Mouse (Mus musculus): ENCODE measurements around the gene Cdr2.
"Not testable (repeated sequence)": the region's sequence is repeated elsewhere in the genome, so short reads cannot be mapped to it uniquely, and the experiment has no call there.

Cdr2 gene

DNA sequence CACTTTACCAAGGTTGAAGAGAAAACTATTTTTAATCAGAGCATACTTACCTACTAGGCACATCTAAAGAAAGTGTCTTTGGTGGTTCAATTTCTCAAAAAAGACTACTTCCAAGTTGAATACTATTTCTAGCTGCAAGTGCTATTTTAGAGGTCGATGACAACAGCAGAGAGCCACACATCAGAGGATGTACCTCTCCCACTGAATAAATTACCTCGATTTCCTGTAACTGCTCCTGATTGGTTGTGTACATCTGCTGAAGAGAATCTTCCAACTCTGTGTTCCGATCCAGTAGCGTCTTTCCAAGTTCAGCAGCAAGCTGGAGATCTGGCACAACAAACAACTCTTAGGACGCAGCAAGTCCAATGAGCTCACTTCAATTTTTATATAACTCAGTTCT, 12.0 kb downstream of the Cdr2 start:
- DNase-seq: no peak

DNA sequence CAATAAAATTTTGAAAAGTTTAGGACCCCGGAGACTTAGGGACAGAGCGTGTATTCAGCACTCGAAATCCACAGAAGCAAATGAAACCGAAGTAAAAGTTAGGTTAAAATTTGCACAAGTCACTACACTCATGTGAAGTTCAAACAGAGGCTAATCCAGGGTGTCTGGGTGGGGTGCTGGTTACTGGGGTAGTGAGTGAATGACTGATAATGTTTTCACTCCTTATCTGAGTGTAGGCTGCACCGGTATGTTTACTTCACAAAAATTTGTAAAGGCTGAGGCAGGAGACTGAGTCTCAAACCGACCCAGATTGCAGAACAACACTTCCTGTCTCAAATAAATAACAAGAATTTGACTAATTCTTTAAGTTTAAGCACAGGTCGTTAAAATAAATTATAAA, 12.9 kb downstream of the Cdr2 start:
- DNase-seq: peak; percentile 82

DNA sequence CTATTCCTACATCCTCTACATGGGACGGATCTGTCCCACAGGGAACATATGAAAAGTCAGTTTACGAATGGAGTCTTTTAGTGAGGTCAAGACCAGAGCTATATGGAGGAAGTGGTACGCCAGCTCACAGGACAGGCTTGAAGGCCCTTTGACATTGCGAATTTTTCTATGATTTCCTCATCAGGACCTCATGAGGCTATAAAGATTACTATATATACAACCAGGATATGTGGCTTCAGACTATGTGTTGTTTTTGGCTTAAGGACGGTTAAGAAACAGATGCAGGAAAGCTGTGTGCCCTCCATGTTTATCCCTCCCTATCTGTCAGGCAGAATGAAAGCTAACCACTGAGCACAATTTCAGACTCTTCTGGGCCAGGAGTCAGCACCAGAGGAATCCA, 19.0 kb downstream of the Cdr2 start:
- DNase-seq: no peak

DNA sequence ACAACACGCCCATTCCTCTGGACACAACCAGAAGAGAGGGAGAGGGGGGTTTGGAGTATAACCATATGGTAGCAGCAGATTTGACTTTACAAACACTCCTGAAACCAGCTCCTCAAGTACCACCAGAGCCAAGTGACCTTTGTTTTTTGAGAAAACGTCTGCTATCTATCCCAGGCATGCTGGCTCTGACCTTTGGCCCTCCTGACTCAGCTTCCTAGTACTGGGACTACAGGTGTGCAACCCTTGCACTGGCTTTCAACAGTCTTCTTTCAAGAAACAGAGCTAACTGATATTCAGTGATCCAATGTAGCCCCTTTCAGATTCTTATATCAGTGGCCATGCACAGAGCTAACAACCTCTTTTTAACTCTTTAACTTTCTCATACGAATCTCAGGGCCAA, 20.2 kb downstream of the Cdr2 start:
- no peak for DNase-seq

DNA sequence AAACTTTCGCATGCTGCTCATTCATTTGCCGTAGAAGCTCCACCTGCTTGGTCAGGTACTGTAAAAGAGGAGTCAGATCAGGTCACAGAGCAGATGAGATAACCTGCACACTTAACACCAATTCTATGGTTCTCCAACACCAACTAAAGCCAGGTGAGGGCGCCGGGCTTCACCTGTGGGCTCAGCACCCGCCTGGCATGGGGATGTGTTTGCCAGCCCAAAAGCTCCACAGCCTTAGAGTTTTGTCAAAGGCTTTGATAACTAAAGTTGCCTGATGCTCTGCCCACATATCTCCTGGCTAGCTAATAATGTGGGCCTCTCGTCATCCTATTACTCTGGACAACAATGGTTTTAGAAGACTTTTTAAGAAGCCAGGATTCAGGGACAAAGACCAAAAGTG, 21.5 kb downstream of the Cdr2 start:
- DNase-seq: peak; percentile 30

DNA sequence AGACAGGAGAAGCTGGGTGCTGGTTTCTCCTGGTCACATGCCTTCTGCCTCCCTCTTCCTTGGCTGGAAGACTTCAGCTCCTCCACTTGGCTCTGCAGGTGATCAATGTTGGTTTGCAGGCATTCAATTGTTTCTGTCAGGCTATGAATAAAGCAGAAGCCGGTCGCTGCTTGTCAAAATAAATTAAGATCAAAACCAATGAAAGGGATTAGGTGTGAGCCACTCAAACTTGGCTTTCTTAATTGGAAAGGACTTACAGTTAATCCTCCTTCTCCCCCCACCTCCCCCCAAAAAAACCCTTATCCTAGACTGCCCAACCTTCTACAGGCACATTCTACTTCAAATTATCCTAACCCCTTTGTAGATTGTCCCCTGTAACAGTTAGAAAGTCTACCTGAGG, 22.0 kb downstream of the Cdr2 start:
- DNase-seq: no peak

DNA sequence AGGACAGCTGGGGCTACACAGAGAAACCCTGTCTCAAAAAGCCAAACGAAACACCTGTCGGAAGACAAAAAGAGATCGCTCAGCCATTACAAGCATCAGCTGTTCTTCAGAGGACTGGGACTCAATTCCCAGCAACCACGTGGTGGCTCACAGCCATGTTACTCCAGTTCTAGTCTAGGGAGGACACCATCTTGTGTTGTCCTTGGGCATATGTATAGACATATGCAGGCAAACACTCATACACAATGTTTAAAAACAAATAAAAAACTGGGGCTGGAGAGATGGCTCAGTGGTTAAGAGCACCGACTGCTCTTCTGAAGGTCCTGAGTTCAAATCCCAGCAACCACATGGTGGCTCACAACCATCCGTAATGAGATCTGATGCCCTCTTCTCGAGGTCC, 28.5 kb downstream of the Cdr2 start:
- DNase-seq: not testable (repeated sequence)

DNA sequence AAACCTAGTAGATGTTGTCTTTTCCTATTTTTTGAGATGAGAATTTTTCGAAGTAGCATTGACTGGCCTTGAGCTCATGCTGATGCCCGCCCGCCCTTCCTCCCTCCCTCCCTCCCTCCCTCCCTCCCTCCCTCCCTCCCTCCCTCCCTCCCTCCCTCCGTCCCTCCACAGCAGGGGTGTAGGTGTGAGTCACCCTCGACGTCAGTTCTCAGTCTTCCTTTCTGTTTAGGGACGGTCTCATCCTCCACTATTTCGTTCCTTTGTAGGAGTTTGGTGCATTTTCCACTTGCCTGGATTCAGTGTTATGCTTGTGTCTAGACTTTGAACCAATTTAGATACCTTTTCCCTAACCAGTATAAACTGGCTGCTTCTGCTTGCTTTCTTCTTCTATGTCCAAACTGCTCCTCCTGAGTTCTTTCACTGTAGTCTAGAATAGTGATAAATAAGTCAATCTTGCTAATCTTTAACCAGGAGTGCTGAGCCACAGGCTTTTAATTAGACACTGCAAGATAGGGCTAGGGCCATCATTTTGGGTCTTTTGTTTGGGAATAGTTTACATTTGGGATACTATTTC, 38.1 kb downstream of the Cdr2 start:
- DNase-seq: no peak

DNA sequence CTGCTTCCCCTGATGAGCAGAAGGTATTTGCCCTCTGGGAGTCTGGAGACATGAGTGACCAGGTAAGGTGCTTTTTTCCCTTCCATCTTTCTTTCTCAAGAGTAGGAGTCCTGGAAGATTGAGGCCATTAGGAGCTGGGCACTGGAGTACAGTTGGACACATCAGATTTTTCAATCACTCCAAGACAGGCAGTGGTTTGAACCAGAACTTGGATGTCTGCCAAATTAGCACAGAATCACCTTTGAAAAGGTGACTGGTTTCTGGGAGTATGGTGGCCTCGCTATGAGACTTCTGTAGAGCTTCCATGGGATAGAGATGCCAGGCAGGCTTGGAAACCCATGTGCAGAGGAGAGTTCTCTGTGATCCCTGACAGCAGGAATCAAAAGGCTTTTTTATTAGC, 39.6 kb downstream of the Cdr2 start:
- no peak for DNase-seq

DNA sequence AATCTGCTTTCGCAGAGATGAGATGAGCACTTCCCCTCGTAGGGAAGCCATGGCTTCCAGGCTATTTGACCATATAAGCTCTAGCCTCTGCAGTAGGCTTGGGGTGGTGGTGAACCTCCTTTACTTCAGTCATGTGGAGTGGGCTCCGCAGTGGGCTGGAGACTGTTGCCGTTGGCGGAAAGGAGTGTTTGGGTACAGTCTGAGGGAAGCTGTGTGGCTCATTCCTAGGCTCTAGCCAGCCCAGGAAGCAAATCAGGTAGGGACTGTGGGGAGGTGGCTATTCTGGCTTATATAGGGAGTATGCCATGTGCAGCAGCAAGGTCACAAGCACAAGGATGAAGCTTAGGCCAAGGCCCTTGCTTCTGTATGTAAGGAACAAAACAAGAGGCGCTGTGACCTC, 40.9 kb downstream of the Cdr2 start:
- no peak for DNase-seq

DNA sequence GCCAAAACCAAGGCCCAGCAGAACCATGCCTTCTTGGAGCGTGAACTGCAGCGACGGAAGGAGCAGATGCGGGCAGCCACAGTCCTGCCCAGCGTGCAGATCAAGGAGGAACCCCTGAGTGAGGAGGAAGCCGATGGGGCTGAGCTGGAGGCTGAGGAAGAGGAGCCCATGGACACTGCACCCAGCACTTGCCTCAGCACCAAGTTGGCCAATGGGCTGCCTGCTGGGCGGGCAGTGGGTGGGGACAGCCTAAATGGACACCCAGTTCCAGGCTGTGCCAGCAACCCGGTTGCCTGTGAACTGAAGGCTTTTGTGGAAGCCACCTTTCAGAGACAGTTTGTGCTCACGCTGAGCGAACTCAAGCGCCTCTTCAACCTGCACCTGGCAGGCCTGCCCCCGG, 41.8 kb downstream of the Cdr2 start:
- DNase-seq: no peak

DNA sequence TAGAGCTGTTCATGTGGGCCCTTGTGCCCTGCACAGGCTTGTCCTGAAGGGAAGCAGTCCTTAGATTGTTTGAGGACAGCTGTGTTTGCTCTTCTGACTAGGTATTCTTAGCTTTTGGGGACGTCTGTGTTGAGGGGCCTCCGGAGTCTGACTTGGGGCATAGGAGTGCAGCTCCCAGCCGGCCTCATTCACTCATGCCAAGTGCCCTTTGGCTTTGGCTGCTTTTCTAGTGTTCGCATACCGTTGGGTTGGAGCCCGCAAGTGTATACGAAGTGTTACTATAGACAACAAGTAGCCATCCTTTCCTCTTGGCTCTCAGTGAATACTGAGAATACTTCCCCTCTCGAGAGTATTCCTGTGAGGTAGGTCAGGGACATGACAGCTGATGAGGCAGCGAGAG, 43.9 kb downstream of the Cdr2 start:
- no peak for DNase-seq

DNA sequence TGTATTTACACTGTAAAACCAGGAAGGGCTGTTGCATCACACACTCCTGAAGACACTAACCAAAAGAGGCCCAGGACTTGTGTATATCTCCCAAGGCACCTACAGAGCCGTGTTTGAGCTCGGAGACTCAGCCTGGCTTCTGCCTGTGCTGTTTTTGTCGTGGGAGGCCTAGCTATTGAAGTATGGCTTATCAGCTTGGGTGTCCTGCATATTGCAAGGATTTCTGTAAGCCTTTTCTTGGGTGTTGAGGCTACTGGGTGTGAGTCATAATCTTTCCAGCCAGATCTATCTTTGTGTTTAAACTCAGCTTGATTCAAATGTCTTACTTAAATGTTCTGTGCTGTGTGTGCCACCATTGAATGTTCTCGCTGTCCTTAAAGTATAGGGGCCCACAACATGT, 45.6 kb downstream of the Cdr2 start:
- no peak for DNase-seq

DNA sequence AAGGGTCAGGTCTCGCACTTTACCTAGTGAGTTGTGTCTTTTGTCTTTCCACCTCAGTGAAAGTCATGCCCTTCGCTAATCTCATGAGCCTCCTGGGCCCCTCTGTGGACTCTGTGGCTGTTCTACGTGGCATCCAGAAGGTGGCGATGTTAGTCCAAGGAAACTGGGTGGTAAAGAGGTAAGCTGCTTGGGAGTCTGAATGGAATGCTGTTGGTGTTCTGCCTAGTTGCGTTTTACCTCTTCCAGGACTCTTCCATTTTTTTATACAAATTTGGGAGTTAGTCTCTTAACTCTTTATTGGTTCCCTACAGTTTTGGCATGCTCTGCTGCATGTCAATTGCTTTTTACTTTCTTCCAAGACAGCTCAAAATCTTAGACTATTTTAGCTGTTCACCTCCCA, 47.4 kb downstream of the Cdr2 start:
- DNase-seq: peak; percentile 69

DNA sequence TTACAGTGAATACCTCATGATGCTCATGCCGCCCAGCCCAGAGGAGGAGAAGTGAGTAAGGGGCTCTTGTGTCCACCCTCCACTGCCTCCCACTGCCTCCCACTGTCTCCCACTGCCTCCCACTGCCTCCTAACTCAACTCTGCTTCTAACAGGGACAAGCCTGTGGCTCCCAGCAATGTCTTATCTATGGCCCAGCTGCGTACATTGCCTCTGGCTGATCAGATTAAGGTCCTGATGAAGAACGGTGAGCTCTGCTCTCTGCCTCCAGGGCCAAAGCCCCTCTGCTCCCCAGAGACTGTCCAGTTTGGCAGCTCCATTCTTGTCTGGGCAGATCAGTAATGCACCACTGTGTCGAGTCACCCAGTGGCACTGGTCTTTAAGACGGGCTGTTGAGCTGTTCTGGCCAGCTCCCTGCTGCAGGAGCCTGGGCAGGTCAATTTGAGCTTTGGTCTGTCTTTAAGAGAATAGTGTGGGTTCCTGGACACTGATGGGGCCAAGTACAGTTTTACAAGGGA, 48.4 kb downstream of the Cdr2 start:
- DNase-seq: peak; percentile 30

DNA sequence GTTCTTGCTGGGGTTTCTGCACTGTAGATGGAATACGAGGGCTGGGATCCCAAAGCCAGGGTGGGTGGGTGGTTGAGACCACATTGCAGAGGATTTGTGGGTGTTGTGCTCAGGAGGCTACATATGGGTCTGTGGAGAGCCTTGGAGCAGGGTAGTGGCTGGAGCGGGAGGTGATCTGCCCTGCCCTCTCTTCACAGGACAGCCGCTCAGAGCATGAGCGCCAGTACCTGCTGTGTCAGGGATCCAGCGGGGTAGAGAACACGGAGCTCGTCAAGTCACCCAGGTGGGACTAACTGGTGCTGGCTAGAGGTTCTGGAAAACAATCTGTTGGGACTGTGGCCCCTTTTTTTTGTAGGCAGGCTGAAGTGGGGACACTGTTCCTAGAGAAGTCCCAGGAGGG, 49.0 kb downstream of the Cdr2 start:
- no peak for DNase-seq

DNA sequence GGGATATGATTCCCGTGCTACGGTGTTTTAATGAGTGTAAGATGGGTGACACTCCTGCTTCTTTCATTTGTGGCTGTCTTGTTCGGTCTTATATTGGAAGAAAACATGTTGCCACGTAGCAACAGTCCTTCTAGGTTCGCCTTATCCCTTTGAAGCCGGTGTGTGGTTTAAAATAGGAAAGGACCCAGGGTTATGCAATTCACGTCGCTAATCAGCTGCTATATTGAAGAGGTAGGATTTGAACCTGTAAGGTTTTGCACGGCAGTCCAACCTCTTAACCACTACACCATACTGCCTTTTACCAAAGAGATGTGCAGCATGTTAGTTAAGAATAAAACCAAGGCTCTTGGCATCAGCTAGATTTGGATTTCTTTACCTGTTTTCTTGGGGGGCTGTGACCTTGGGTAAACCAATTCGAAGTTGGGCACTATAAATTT, 63.6 kb downstream of the Cdr2 start:
- DNase-seq: peak; percentile 73

DNA sequence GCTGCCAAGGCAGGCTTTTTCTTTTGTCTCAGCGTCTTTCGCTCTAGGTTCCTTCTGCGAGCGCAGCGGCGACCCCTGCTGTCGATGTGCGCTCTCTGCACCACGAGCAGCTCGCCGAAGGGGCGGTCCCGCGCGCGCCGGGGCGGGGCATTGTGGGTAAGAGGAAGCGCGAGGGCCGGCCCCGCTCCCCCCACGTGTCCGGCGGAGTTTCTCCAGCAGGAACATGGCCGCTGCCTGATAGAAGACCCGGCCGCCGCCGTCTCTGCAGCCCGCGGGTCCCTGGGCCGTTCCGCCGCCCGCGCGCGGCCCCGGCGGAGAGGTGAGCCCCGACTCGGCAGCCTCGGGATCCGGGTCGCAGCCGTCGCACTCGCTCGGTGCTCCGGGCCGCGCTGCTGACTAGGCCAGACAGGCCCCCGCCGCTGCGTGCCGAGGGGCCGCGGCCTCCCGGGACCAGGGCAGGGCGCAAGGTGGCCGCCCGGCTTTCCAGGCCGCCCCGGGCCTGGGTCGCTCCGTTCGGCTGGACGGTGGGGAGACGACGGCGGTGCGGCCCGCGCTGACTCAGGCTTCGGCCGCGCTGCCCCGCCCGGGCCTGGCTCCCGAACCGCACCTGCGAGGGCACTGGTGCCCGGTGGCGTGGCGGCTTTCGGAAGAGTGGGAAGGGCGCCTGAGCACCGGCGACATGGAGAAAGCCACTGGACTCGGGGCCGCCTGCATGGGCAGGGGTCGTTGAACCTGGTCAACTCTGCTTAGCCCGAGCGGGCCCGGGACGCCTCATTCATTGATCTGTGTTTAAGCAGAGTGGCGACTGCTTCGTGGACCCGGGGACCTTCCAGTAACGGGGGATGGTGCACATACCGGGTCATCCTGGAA, 64.3 kb downstream of the Cdr2 start, which contains the start of gene Polr3e:
TSS of gene Polr3e (plus strand) at position 153 of the 870 bp plus-strand sequence.
- DNase-seq: peak; percentile 99

DNA sequence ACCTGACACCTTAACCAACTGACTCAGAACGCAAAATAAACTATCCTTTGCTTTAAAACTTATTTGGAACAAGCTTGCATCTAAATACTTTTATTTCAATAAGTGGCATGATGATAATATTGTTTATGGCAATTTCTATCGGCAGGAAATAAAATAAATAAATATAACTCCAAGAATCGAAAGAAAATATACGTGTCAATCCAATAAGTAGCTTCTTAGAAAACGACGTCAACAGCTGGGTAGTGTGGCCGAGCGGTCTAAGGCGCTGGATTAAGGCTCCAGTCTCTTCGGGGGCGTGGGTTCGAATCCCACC, 64.9 kb downstream of the Cdr2 start:
- no peak for DNase-seq

DNA sequence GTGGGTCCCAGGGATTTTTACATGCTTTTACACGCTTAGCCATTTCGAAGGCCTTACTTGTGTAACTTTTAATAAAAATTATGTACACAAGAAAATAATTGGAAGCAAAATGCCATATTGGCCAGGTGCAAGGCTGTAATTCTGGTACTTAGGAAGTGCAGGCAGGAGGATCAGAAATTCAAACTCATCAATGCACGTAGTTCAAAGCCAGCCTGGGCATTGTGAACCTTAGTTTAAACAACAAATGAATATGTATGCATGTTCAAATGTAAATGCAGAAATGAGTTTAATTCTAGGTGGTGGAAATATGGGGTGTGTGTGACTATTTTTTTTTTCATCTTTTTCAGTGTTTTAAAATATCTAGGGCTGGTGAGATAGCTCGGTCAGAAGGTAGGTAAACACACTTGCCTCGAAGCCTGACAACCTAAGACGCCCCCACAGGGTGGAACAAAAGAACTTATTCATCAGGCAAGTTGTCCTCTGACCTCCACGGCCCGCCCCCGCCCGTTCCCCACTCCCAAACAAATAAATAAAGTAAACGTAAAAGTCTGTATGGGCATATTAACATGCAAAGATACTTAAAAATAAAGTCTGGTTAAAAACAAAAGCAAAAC, 65.7 kb downstream of the Cdr2 start:
- DNase-seq: peak; percentile 46

DNA sequence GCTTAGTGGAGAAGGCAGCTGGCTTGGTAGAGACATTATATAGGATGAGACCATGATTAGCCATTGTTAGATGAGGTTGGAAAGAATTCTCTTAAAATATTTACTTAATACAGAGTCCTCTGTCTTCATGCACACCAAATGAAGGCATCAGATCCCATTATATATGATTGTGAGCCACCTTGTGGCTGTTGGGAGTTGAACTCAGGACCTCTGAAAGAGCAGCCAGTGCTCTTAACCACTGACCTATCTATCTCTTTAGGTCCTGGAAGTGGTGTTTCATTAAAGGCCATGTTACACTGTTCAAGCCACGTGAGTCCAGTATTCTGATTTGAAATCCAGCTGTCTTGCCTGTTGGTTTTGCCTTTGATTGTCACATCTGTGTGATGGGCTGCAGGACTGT, 68.8 kb downstream of the Cdr2 start:
- peak; percentile 26 for DNase-seq

DNA sequence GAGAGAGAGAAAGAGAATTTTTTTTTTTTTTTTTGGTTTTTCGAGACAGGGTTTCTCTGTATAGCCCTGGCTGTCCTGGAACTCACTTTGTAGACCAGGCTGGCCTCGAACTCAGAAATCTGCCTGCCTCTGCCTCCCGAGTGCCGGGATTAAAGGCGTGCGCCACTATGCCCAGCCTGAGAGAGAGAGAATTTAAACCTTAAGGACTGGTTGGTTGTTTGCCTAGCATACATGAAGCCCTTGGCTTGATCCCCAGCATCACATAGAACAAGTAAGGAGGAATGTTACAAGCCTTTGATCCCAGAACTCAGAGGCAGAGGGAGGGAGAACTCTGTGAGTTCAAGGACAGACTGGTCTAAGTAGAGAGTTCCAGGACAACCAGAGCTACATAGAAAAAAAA, 70.8 kb downstream of the Cdr2 start:
- not testable (repeated sequence) for DNase-seq

DNA sequence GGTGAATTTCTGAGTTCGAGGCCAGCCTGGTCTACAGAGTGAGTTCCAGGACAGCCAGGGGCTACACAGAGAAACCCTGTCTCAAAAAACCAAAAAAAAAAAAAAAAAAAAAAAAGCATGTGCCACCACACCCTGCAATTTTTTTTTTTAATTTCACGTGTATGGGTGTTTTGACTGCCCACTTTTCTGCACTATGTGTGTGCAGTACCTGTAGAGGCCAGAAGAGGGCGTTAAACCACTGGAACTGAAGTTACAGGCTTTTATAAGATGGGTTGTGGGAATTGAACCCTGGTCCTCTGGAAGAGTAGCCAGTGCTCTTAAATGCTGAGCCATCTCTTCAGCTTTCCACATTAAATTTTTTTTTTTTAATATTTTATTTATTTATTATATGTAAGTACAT, 71.9 kb downstream of the Cdr2 start:
- not testable (repeated sequence) for DNase-seq

Data from liver (tissue).